Mouse (Mus musculus) heart, postnatal 10 days (tissue): ENCODE results near the gene Nccrp1. TPM values are rescaled to one million over a fixed set of nuclear protein-coding genes. Genes with fewer than 3 reads are reported as not detected.

Experiments
- DNase-seq, 2 experiments: peaks; one replicate each; pipeline ENCODE4 v3.0.0; 2021
- intact Hi-C: fragments of 180-260 bp; cut with DNase I; formaldehyde crosslinking; loops from one replicate; pipeline ENCODE4 v1.15.1; 2025
- total RNA-seq, 2 experiments: library from RNA; stranded (reverse); gene quantifications; 2 replicates each; pipeline ENCODE4 v1.2.3; 2021

The Nccrp1 gene
- total RNA-seq: not detected

DNA sequence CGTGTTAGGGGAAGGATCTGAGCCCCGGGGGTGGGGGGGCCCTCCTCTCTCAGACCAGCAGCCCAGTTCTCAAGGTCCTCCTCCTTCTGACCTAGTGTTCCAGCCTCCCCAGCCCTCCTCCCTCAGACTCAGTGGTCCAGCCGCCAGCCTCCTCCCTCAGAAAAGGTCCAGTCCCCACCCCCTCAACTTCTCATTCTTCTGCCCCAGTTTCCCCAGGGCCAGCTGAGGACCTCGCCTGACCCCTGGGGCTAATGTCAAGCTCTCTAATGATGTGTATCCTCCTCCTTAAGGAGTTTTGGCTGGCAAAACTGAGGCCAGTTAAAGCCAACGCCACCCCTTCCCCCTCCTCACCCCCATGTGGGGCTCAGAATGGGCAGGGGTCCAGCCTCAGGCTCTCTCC lies at the start of gene Nccrp1:
Gene Nccrp1 (minus strand): TSS at position 101 of the 400 bp plus-strand sequence.
- DNase-seq: no peak
- intact Hi-C loops: no loop called here

- intact Hi-C loops: no loop called here
- DNase-seq: no peak
These were observed 48.8 kb upstream of the Nccrp1 start for GRCm38 (mm10) chr7:28595751-28596435.

- intact Hi-C loops: no loop called here
- DNase-seq: peak; percentile 77 to 80
These were observed 46.4 kb upstream of the Nccrp1 start for GRCm38 (mm10) chr7:28593206-28594111.

DNA sequence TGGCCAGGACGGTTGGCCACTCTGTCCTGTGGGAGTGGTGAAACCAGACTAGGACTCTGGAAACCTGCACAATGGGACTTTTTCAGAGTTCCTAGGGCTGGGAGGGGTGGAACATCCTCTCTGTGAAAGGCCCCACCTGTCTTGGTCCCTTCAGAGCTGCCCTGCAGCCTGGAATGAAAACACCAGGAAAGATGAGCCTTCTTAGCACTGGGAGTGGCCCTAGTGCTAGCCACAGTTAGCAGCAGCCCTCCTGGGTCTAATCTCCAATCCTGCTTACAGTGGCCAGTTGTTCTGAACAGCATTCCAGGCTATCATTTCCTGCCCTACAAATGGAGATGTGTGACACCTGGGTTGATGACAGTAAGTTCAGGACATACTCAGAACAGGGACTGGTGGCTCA lies 44.8 kb upstream of the Nccrp1 start:
- intact Hi-C loops: no loop called here
- DNase-seq: no peak

GRCm38 (mm10) chr7:28587644-28588043 lies 40.6 kb upstream of the Nccrp1 start:
- intact Hi-C loops: no loop called here
- DNase-seq: no peak

DNA sequence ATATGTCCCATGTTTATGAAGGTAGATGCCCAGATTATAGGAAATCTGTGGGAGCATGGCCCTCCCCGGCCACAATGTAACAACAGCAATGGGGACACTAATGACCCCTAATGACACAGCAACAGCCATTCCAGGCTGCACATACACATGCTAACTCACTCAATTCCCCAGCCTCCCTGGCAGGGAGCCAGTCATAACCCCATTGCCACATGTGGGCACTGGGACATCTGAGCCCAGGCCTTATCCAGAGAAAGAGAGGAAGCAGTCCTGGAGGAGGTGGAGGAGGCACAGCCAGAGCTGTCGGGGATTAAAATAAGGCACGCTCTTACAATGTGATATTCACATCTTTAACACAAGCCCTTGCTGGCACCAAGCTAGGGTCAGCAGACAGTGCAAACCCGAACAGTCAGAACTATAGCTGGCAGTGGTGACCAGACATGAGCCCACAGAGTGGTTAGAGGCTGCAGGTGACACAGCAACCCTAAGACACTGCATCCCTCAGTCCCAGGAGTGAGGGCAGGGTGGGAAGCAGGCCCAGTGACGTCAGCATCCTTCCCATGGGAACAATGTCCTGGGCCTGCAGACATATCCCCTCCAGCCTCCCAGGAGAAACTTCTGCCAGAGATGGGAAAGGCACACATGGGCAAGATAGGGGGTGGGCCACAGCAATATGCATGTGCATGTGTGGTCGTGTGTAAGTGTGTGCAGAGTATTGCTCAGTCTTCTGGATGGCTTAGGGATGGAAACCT lies 39.8 kb upstream of the Nccrp1 start:
- intact Hi-C loops: no loop called here
- peak; percentile 45 to 50 for DNase-seq

DNA sequence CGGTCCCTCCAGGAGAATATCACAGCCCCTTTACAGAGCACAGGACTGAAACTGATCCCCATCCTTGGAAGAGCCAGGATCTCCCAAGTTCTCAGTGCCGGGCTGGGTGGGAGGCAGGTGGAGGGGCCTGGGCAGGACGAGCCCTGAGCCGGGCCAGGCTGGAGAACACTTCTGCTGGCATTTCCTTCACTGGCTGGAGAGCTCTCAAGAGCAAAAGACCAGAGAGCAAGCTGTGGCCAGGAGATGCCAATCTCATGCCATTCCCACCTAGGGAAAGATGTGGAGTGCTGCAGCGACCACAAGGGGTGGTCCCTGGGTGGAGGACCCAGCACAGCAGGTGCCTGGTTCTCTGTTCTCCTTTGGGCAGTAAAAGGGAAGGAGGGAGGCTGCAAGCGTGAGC lies 37.9 kb upstream of the Nccrp1 start:
- DNase-seq: no peak
- intact Hi-C loops: no loop called here

- intact Hi-C loops: no loop called here
- no peak for DNase-seq
These were observed 37.4 kb upstream of the Nccrp1 start for GRCm38 (mm10) chr7:28584468-28584867.

GRCm38 (mm10) chr7:28583570-28584344 lies 36.7 kb upstream of the Nccrp1 start:
- no peak for DNase-seq
- intact Hi-C loops: no loop called here

GRCm38 (mm10) chr7:28582841-28583240 lies 35.8 kb upstream of the Nccrp1 start:
- intact Hi-C loops: no loop called here
- no peak for DNase-seq

- intact Hi-C loops: no loop called here
- DNase-seq: no peak
These were observed 34.7 kb upstream of the Nccrp1 start for GRCm38 (mm10) chr7:28581721-28582120.

DNA sequence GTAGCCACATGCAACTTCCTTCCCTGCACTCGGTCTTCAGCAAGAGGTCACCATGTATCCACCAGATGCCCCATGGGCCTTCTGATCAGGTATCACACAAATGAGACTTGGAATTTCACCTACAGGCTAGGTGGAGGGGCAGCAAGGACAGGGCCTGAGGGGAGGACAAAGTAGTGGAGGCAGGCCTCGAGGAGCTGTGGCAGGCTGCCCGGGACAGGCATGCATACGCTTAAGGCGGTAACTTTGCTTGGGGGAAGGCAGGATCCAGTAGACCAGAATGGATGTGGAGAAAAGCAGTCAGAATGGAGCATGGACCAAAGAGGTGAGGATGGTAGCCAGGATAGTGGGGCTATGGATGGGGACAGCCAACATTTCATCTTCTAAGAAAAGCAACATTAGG lies 32.8 kb upstream of the Nccrp1 start:
- DNase-seq: no peak
- intact Hi-C loops: no loop called here

- DNase-seq: no peak
- intact Hi-C loops: no loop called here
These were observed 31.5 kb upstream of the Nccrp1 start for GRCm38 (mm10) chr7:28578543-28579053.

DNA sequence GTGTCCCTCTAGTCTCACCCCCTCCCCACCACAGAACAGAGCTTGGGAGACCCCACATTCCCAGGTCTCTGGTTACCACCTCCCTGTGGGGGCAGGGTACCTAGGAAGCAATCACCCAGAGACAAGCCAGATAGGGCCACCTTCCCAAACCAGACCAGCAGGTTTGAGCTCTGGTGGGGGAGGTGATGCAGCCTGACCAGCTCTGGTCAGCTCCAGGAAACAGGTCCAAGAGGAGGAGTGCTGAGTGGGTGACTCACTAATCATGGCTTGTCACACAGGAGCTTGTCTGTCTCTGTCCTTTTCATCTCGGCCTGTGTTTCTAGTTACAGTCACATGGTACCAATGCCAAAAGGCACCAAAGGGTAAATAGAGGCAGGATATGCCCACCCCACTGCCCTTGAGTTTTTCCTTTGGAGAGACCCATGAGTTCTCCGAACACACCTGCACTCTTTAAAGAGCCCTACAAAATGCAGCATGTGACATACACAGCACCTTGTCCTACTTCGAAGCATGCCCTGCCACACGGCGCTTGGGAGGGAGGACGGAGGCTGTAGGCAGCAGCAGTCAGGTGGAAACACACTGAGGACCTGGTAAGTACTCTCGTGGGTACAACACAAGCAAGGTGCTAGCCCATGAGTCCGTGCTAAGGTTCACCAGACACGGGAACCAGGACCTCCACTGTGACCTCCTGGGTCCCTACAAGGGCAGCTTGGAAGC lies 30.9 kb upstream of the Nccrp1 start:
- intact Hi-C loops: no loop called here
- DNase-seq: no peak

DNA sequence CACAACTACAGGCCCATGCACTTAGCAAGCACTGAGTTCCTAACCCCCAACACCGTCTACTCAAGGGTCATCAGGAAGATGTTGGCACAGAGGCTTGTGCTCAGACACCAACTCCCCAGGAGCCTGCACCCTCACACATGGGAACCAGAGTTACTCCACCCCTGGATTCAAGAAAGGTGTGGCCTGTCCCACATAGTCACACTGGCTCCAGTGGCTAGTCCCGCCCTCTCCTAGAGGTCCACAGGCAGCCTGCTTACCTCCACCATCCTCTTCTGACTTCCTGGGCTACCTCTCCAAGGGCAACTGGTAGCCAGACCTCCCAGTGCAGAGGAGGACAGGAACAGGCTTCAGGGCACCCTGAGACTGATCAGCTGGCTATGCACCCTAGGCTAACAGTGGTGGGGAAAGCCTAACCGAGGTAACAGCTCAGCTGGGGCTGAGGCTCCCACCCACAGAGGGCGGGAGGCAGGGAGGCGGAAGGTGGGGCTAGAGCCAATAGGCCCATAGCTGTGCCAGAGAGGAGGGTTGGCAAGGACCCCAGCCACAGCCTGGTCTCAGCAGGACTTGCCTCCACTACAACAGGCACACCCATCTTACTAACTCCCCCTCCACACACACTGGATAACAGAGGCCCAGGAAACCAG lies 29.3 kb upstream of the Nccrp1 start:
- intact Hi-C loops: no loop called here
- peak; percentile 77 to 78 for DNase-seq

- DNase-seq: no peak
- intact Hi-C loops: no loop called here
These were observed 28.5 kb upstream of the Nccrp1 start for GRCm38 (mm10) chr7:28575597-28575996.

DNA sequence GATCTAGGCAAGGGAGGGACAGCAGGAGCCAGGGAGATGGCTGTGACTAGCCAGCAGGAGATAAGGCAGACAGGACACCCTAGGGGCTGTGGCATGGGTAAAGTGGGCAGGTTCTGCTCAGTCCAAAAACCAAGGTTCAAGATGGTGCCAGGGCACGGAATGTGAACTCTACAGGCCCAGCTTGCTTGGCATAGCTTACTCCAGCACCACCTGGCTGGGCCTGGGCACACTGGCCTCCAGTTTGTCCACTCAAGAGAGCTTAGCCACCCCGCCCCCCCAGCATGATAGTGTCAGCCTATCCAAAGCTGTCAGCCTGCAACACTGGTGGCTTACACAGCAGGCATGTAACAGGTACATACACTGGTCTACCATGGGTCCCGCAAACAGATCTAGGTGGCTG lies 26.2 kb upstream of the Nccrp1 start:
- intact Hi-C loops: no loop called here
- DNase-seq: no peak

GRCm38 (mm10) chr7:28572689-28573088 lies 25.6 kb upstream of the Nccrp1 start:
- intact Hi-C loops: no loop called here
- no peak for DNase-seq

GRCm38 (mm10) chr7:28570982-28571682 lies 24.1 kb upstream of the Nccrp1 start:
- peak in 1 of 2 experiments; percentile 52 for DNase-seq
- intact Hi-C loops: no loop called here
